Comparison of ENCODE assay signal across 1 mouse cellular context in genomic region chr9:15366260-15366659, GRCm38 (mm10).
A peak's percentile ranks its signal among the peaks of the same experiment; 100 is the strongest.
TF ChIP-seq lines count a peak whose summit lies in the region.

No protein-coding gene starts in this region.

TF ChIP-seq in MEL, 35 proteins besides CTCF, POLR2A, EP300 and RAD21:
- TF ChIP-seq HCFC1 (IDR thresholded peaks at IDR 0.05; ENCODE audit: low read depth, low read length), result no peak
- 0 out of 2 replicates have a peak, but pooled peaks have one; percentile 1 for TF ChIP-seq ELF1 (IDR thresholded peaks at IDR 0.05; ENCODE audit: low read depth, low read length)
TF ChIP-seq in MEL: peak in this region for 1.
